Mouse (Mus musculus) embryonic fibroblast, embryonic 13.5 days (primary cell): ENCODE results near the gene Gltp.

ENCODE experiments used
- CTCF ChIP-seq: IDR thresholded peaks from 2 replicates; pipeline ENCODE4 v1.5.1; 2011; ENCODE audit warnings: mild to moderate bottlenecking, control low read depth, low read length, moderate library complexity, borderline replicate concordance; ENCODE audit not compliant: insufficient read depth
- POLR2A ChIP-seq: IDR thresholded peaks from 2 replicates; pipeline ENCODE4 v1.6.1; 2011; ENCODE audit warnings: low read depth, mild to moderate bottlenecking, control low read depth, low read length, moderate library complexity

GRCm38 (mm10) chr5:114685986-114686385 is 4.8 kb downstream of the Gltp start:
- TF ChIP-seq CTCF (no peak), POLR2A (no peak)
